Mouse (Mus musculus) stomach, embryonic 15.5 days (tissue): ENCODE measurements around the gene Dock2. TPM values are rescaled to one million over a fixed set of nuclear protein-coding genes. Genes with fewer than 3 reads are reported as not detected.
A peak's percentile ranks its signal among the peaks of the same experiment; 100 is the strongest.

Experiments used
- ATAC-seq: fragments of 200-750 bp; cut with Nextera tagmentation; 2 replicates; pipeline ENCODE4 v1.8.0; 2017; ENCODE audit warnings: low read depth, moderate number of reproducible peaks, moderate TSS enrichment; ENCODE audit not compliant: insufficient read depth, low FRiP score
- H3K27ac ChIP-seq: fragments of 300-500 bp; sonication (generic); 2 replicates; pipeline ENCODE4 v1.5.1; 2015; ENCODE audit warnings: mild to moderate bottlenecking, inconsistent platforms
- H3K27me3 ChIP-seq: fragments of 300-500 bp; sonication (generic); replicated peaks from 2 replicates; pipeline ENCODE4 v1.6.1; 2015; ENCODE audit warnings: inconsistent platforms
- H3K36me3 ChIP-seq: fragments of 300-500 bp; sonication (generic); 2 replicates; pipeline ENCODE4 v1.6.1; 2015; ENCODE audit warnings: inconsistent platforms
- H3K4me1 ChIP-seq: fragments of 300-500 bp; sonication (generic); 2 replicates; pipeline ENCODE4 v1.6.1; 2015; ENCODE audit warnings: inconsistent platforms
- H3K4me2 ChIP-seq: fragments of 300-500 bp; sonication (generic); 2 replicates; pipeline ENCODE4 v1.6.1; 2015; ENCODE audit warnings: mild to moderate bottlenecking, inconsistent platforms
- H3K4me3 ChIP-seq: fragments of 300-500 bp; sonication (generic); replicated peaks from 2 replicates; pipeline ENCODE4 v1.5.1; 2015; ENCODE audit warnings: inconsistent platforms
- H3K9ac ChIP-seq: fragments of 300-500 bp; sonication (generic); 2 replicates; pipeline ENCODE4 v1.6.1; 2015; ENCODE audit warnings: inconsistent platforms
- H3K9me3 ChIP-seq: fragments of 300-500 bp; sonication (generic); 2 replicates; pipeline ENCODE4 v1.6.1; 2016; ENCODE audit warnings: inconsistent platforms
- WGBS: fragments of 180-500 bp; shearing (Covaris S2); methylation state at CpG from one replicate; pipeline ENCODE4 v1.1.7; 2015; 5-methylcytosine and 5-hydroxymethylcytosine counted together
- polyA plus RNA-seq: library from polyadenylated mRNA; unstranded; fragments of >200 nt; fragmentation: Nextera tagmentation; extraction: Ambion mirVana; gene quantifications from 2 replicates; pipeline ENCODE4 v1.2.1, GENCODE M21; 2015

Dock2 gene
- polyA plus RNA-seq, 1 experiment from 2014 or later, result 2.4 TPM

- peak overlapping the region; percentile 12; the same call in 1 of the 2 replicates for H3K4me3 ChIP-seq
- H3K9ac ChIP-seq, result no peak overlapping the region; the same call in 1 of the 2 replicates
- ATAC-seq, result no peak
- H3K27me3 ChIP-seq, result no peaks in the 10 kb centered on the region
- H3K9me3 ChIP-seq, result no peaks in the 10 kb centered on the region
- no peaks in the 10 kb centered on the region for H3K4me1 ChIP-seq
- H3K36me3 ChIP-seq, result no peaks in the 10 kb centered on the region
- H3K27ac ChIP-seq, result no peak overlapping the region
- 68% methylated on average over 8 of the region's 8 CpGs for WGBS
- no peak overlapping the region for H3K4me2 ChIP-seq
Measured at GRCm38 (mm10) chr11:34782516-34783430, 919 bp downstream of the Dock2 start.

- WGBS, result 77% methylated on average over 2 of the region's 2 CpGs
Measured at GRCm38 (mm10) chr11:34780786-34781185, 2.9 kb downstream of the Dock2 start.

GRCm38 (mm10) chr11:34779966-34780365, 3.7 kb downstream of the Dock2 start:
- Histone ChIP-seq H3K9me3 (no peaks in the 10 kb centered on the region), H3K9ac (no peak overlapping the region), H3K4me2 (no peak overlapping the region), H3K27me3 (no peaks in the 10 kb centered on the region), H3K4me1 (no peaks in the 10 kb centered on the region), H3K36me3 (no peaks in the 10 kb centered on the region), H3K4me3 (no peak overlapping the region), H3K27ac (no peak overlapping the region)
- 71% methylated on average over 4 of the region's 4 CpGs for WGBS
- ATAC-seq, result no peak

More at GRCm38 (mm10) chr11:34780786-34781185, 2.9 kb downstream of the Dock2 start:
- Histone ChIP-seq H3K9ac (no peak overlapping the region), H3K4me3 (no peak overlapping the region), H3K9me3 (no peaks in the 10 kb centered on the region), H3K4me2 (no peak overlapping the region), H3K27me3 (no peaks in the 10 kb centered on the region), H3K36me3 (no peaks in the 10 kb centered on the region), H3K27ac (no peak overlapping the region), H3K4me1 (no peaks in the 10 kb centered on the region)
- ATAC-seq, result no peak

GRCm38 (mm10) chr11:34778351-34778750, 5.3 kb downstream of the Dock2 start:
- Histone ChIP-seq H3K4me3 (no peak overlapping the region), H3K4me2 (no peak overlapping the region), H3K27me3 (no peaks in the 10 kb centered on the region), H3K9me3 (no peaks in the 10 kb centered on the region), H3K4me1 (no peaks in the 10 kb centered on the region), H3K36me3 (no peaks in the 10 kb centered on the region), H3K27ac (no peak overlapping the region), H3K9ac (no peak overlapping the region)
- ATAC-seq, result no peak
- 79% methylated on average over 3 of the region's 3 CpGs for WGBS

- ATAC-seq, result no peak
- WGBS, result 88% methylated on average over 4 of the region's 4 CpGs
- Histone ChIP-seq H3K27ac (no peak overlapping the region), H3K4me2 (no peak overlapping the region), H3K27me3 (no peaks in the 10 kb centered on the region), H3K36me3 (no peaks in the 10 kb centered on the region), H3K9ac (no peak overlapping the region), H3K4me1 (no peaks in the 10 kb centered on the region), H3K4me3 (no peak overlapping the region), H3K9me3 (no peaks in the 10 kb centered on the region)
Measured at GRCm38 (mm10) chr11:34777529-34777928, 6.2 kb downstream of the Dock2 start.

- WGBS, result 71% methylated on average over 2 of the region's 2 CpGs
- no peak overlapping the region for H3K4me2 ChIP-seq
- no peaks in the 10 kb centered on the region for H3K9me3 ChIP-seq
- H3K4me3 ChIP-seq, result no peak overlapping the region
- H3K4me1 ChIP-seq, result no peaks in the 10 kb centered on the region; the same call in 1 of the 2 replicates
- H3K36me3 ChIP-seq, result no peaks in the 10 kb centered on the region
- H3K27ac ChIP-seq, result no peak overlapping the region
- no peak overlapping the region for H3K9ac ChIP-seq
- no peak for ATAC-seq
- no peaks in the 10 kb centered on the region for H3K27me3 ChIP-seq
Measured at GRCm38 (mm10) chr11:34776054-34776453, 7.6 kb downstream of the Dock2 start.

GRCm38 (mm10) chr11:34774636-34775035, 9.1 kb downstream of the Dock2 start:
- ATAC-seq, result no peak
- Histone ChIP-seq H3K36me3 (no peaks in the 10 kb centered on the region), H3K4me3 (no peak overlapping the region), H3K27ac (no peak overlapping the region), H3K9ac (no peak overlapping the region), H3K4me2 (no peak overlapping the region), H3K9me3 (no peaks in the 10 kb centered on the region), H3K27me3 (no peaks in the 10 kb centered on the region), H3K4me1 (no peaks in the 10 kb centered on the region; the same call in 1 of the 2 replicates)
- WGBS, result 67% methylated on average over 2 of the region's 2 CpGs

GRCm38 (mm10) chr11:34773304-34773895, 10.3 kb downstream of the Dock2 start:
- WGBS, result 82% methylated on average over 9 of the region's 9 CpGs
- Histone ChIP-seq H3K4me3 (no peak overlapping the region), H3K4me1 (no peaks in the 10 kb centered on the region; the same call in 1 of the 2 replicates), H3K27ac (no peak overlapping the region), H3K27me3 (no peaks in the 10 kb centered on the region), H3K36me3 (no peaks in the 10 kb centered on the region), H3K9ac (no peak overlapping the region), H3K9me3 (no peaks in the 10 kb centered on the region), H3K4me2 (no peak overlapping the region)
- ATAC-seq, result no peak

- Histone ChIP-seq H3K9me3 (no peaks in the 10 kb centered on the region), H3K27me3 (no peaks in the 10 kb centered on the region), H3K4me1 (no peaks in the 10 kb centered on the region; the same call in 1 of the 2 replicates), H3K4me2 (no peak overlapping the region), H3K36me3 (no peaks in the 10 kb centered on the region), H3K9ac (no peak overlapping the region), H3K27ac (no peak overlapping the region), H3K4me3 (no peak overlapping the region)
- ATAC-seq, result peak; percentile 39; the same call in 1 of the 2 replicates
- WGBS, result 46% methylated on average over 12 of the region's 12 CpGs
Measured at GRCm38 (mm10) chr11:34771221-34771986, 12.3 kb downstream of the Dock2 start.

- Histone ChIP-seq H3K4me1 (no peaks in the 10 kb centered on the region; the same call in 1 of the 2 replicates), H3K4me3 (no peak overlapping the region), H3K9ac (no peak overlapping the region), H3K9me3 (no peaks in the 10 kb centered on the region), H3K4me2 (no peak overlapping the region), H3K27me3 (no peaks in the 10 kb centered on the region), H3K36me3 (no peaks in the 10 kb centered on the region), H3K27ac (no peak overlapping the region)
- 46% methylated on average over 4 of the region's 4 CpGs for WGBS
- no peak for ATAC-seq
Measured at GRCm38 (mm10) chr11:34770666-34771065, 13.0 kb downstream of the Dock2 start.

- no peak for ATAC-seq
- H3K4me3 ChIP-seq, result no peak overlapping the region
- H3K9me3 ChIP-seq, result no peaks in the 10 kb centered on the region
- H3K4me1 ChIP-seq, result no peaks in the 10 kb centered on the region; the same call in 1 of the 2 replicates
- no peak overlapping the region for H3K27ac ChIP-seq
- WGBS, result 91% methylated on average over 8 of the region's 8 CpGs
- no peak overlapping the region for H3K9ac ChIP-seq
- no peak overlapping the region for H3K4me2 ChIP-seq
- no peaks in the 10 kb centered on the region for H3K36me3 ChIP-seq
- H3K27me3 ChIP-seq, result no peaks in the 10 kb centered on the region
Measured at GRCm38 (mm10) chr11:34769946-34770345, 13.7 kb downstream of the Dock2 start.
